Mouse (Mus musculus): ENCODE data around the gene Vmn2r49.
"Not testable (repeated sequence)": the region's sequence is repeated elsewhere in the genome, so short reads cannot be mapped to it uniquely, and the experiment has no call there.

DNA sequence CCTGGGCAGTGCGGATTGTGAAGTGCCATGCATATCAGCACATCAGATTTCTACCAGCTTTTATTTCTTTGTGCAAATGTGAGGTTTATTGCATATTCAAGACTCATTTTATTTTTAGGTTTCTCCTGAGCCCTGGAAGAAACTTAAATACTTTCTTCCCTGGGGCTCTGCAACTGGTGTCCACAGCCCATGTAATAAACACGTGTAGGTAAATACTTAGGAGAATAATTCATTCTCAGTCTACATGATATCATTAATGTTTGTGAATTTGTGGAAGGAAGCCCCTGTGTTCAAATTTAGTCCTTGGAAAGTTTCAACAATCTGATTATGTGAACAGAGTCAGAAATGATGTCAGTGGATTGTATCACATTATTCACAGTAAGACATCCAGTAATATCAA is at the start of gene Vmn2r49:
- TF ChIP-seq CTCF (IDR thresholded peaks at IDR 0.05; ENCODE audit: low read depth, low read length); POLR2A (IDR thresholded peaks at IDR 0.05; ENCODE audit: extremely low read depth, insufficient read depth, low read length): not testable (repeated sequence)
